Mouse (Mus musculus): ENCODE measurements around the gene Sfrp2. TPM values are rescaled to one million over a fixed set of nuclear protein-coding genes. Genes with fewer than 3 reads are reported as not detected.
A peak's percentile ranks its signal among the peaks of the same experiment; 100 is the strongest.

Gene Sfrp2
- polyA plus RNA-seq, 1 experiment from 2014 or later, result 159 TPM

DNA sequence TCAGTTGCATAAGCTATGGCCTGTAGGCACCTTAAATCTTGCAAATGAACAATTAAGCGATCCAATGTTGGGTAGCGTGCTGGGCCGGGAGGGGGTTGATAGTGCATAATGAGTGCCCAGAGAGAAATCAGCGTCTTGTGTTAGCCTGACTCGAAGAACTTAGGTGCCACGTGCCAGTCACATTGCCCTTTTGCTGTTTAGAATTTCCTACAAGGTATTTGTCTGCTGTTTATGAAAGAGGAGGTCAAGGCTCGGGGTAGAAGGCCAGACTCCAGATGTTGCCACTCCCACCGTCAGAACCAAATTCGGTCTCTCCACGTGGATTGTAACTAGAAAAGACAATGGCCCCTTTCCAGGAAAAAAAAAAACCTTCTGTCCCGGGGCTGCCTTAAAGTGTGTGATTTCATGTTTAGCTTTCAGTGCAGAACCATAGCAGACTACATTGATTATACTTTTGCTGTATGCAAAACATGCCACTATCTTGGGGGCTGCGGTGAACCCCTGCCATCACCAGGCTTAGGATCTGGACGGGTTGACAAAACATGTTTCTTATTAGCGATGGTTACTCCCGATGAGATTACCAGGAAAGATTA, 11.0 kb upstream of the Sfrp2 start:
- no peaks in the 10 kb centered on the region; the same call in 1 of the 2 replicates for H3K9me3 ChIP-seq (replicated peaks)
- no peaks in the 10 kb centered on the region for H3K27me3 ChIP-seq
- H3K9ac ChIP-seq, result no peak overlapping the region
- 70% methylated on average over 15 of the region's 15 CpGs for WGBS
- ATAC-seq (ENCODE audit: low FRiP score), result no peak
- H3K4me3 ChIP-seq, result no peak overlapping the region
- H3K4me1 ChIP-seq, result no peaks in the 10 kb centered on the region
- no peaks in the 10 kb centered on the region for H3K36me3 ChIP-seq
- H3K4me2 ChIP-seq (replicated peaks), result no peak overlapping the region
- H3K27ac ChIP-seq, result no peak overlapping the region

- WGBS, result 68% methylated on average over 6 of the region's 6 CpGs
- Histone ChIP-seq H3K4me3 (no peak overlapping the region), H3K36me3 (no peaks in the 10 kb centered on the region), H3K27ac (no peak overlapping the region), H3K9me3 (replicated peaks) (no peaks in the 10 kb centered on the region; the same call in 1 of the 2 replicates), H3K9ac (no peak overlapping the region), H3K4me2 (replicated peaks) (no peak overlapping the region), H3K27me3 (no peaks in the 10 kb centered on the region), H3K4me1 (no peaks in the 10 kb centered on the region)
- ATAC-seq (ENCODE audit: low FRiP score), result no peak
These were observed 10.5 kb upstream of the Sfrp2 start for GRCm38 (mm10) chr3:83755666-83756065.

DNA sequence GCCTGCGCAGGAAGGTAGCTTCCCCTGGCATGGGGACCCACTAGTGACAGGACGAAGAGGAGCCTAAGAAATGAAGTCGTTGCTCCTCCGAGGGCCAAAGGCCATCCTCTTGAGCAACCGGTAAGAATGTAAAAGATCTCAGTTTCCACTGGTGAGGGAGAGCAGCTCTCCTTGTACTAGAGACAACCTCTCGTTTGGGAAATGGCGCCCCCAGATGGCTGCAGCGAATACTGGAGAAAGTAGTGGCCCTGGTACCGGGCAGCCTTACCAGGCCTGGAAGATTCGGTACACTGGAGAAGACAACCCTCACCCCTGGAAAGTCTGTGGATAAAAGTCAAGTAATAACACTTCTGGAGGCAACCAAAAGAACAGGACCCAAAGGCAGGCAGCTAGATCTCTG, 3.8 kb upstream of the Sfrp2 start:
- peaks cover 8% of the 10 kb centered on the region for H3K27me3 ChIP-seq
- no peak overlapping the region for H3K4me2 ChIP-seq (replicated peaks)
- no peak overlapping the region for H3K9ac ChIP-seq
- no peak overlapping the region for H3K27ac ChIP-seq
- H3K9me3 ChIP-seq (replicated peaks), result no peaks in the 10 kb centered on the region
- WGBS, result 72% methylated on average over 10 of the region's 10 CpGs
- no peak for ATAC-seq (ENCODE audit: low FRiP score)
- no peaks in the 10 kb centered on the region for H3K36me3 ChIP-seq
- no peak overlapping the region for H3K4me3 ChIP-seq
- peaks cover 27% of the 10 kb centered on the region for H3K4me1 ChIP-seq

- H3K9ac ChIP-seq, result peak overlapping the region; percentile 65
- 7% methylated on average over 40 of the region's 40 CpGs for WGBS
- H3K4me2 ChIP-seq (replicated peaks), result peak overlapping the region; percentile 76
- H3K4me3 ChIP-seq, result peak overlapping the region; percentile 40
- ATAC-seq (ENCODE audit: low FRiP score), result peak; percentile 78
- H3K9me3 ChIP-seq (replicated peaks), result no peaks in the 10 kb centered on the region
- no peaks in the 10 kb centered on the region for H3K36me3 ChIP-seq
- H3K27ac ChIP-seq, result 0 out of 2 replicates have a peak overlapping the region, but pooled peaks have one; percentile 60
- H3K4me1 ChIP-seq, result peaks cover 37% of the 10 kb centered on the region
- H3K27me3 ChIP-seq, result peaks cover 8% of the 10 kb centered on the region
These were observed 2.3 kb upstream of the Sfrp2 start for GRCm38 (mm10) chr3:83763551-83764548.

GRCm38 (mm10) chr3:83766726-83767070, 577 bp downstream of the Sfrp2 start:
- Histone ChIP-seq H3K4me1 (peaks cover 43% of the 10 kb centered on the region), H3K36me3 (peaks cover 9% of the 10 kb centered on the region), H3K27ac (no peak overlapping the region), H3K4me2 (replicated peaks) (peak overlapping the region; percentile 89), H3K27me3 (peaks cover 8% of the 10 kb centered on the region), H3K9me3 (replicated peaks) (no peaks in the 10 kb centered on the region), H3K9ac (peak overlapping the region; percentile 78), H3K4me3 (peak overlapping the region; percentile 60)
- ATAC-seq (ENCODE audit: low FRiP score), result peak; percentile 0; the same call in 1 of the 2 replicates
- WGBS, result 0% methylated on average over 25 of the region's 25 CpGs

DNA sequence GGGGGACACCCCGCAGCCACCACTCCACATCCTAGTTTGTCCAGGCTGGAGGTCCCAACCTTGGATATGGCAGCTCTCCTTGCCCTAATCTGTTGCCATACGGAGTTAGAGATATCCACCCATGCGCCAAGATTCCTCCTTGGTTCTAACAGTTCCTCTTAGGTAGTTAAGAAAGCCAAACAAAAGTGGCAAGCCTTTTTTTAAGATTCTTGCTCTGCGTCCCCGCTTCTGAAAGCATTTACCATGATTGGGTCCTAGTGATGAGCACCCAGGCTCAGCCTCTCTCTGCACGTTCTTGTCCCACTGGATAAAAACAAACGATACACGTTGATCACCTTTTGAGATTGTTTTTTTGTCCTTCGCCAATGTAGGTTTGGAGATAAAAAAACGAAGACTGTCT, 1.0 kb downstream of the Sfrp2 start:
- no peak for ATAC-seq (ENCODE audit: low FRiP score)
- Histone ChIP-seq H3K9ac (peak overlapping the region; percentile 78), H3K4me2 (replicated peaks) (peak overlapping the region; percentile 89), H3K27me3 (peaks cover 8% of the 10 kb centered on the region), H3K4me1 (peaks cover 43% of the 10 kb centered on the region), H3K4me3 (peak overlapping the region; percentile 60), H3K27ac (no peak overlapping the region), H3K9me3 (replicated peaks) (no peaks in the 10 kb centered on the region), H3K36me3 (peaks cover 13% of the 10 kb centered on the region)
- 3% methylated on average over 10 of the region's 10 CpGs for WGBS

- peaks cover 2% of the 10 kb centered on the region for H3K27me3 ChIP-seq
- peak overlapping the region; percentile 26 for H3K4me3 ChIP-seq
- no peaks in the 10 kb centered on the region for H3K9me3 ChIP-seq (replicated peaks)
- 14% methylated on average over 11 of the region's 11 CpGs for WGBS
- H3K4me1 ChIP-seq, result peaks cover 41% of the 10 kb centered on the region
- H3K4me2 ChIP-seq (replicated peaks), result peak overlapping the region; percentile 89
- H3K27ac ChIP-seq, result peak overlapping the region; percentile 40; the same call in 1 of the 2 replicates
- ATAC-seq (ENCODE audit: low FRiP score), result no peak
- H3K9ac ChIP-seq, result peak overlapping the region; percentile 32
- peaks cover 25% of the 10 kb centered on the region for H3K36me3 ChIP-seq
These were observed 2.3 kb downstream of the Sfrp2 start for GRCm38 (mm10) chr3:83768293-83769035.

GRCm38 (mm10) chr3:83769036-83769410, 2.9 kb downstream of the Sfrp2 start:
- Histone ChIP-seq H3K9ac (peak overlapping the region; percentile 32), H3K4me3 (peak overlapping the region; percentile 26), H3K27me3 (no peaks in the 10 kb centered on the region), H3K4me1 (peaks cover 35% of the 10 kb centered on the region), H3K4me2 (replicated peaks) (peak overlapping the region; percentile 89), H3K9me3 (replicated peaks) (no peaks in the 10 kb centered on the region), H3K36me3 (peaks cover 25% of the 10 kb centered on the region), H3K27ac (no peak overlapping the region)
- 10% methylated on average over 10 of the region's 10 CpGs for WGBS
- no peak for ATAC-seq (ENCODE audit: low FRiP score)

DNA sequence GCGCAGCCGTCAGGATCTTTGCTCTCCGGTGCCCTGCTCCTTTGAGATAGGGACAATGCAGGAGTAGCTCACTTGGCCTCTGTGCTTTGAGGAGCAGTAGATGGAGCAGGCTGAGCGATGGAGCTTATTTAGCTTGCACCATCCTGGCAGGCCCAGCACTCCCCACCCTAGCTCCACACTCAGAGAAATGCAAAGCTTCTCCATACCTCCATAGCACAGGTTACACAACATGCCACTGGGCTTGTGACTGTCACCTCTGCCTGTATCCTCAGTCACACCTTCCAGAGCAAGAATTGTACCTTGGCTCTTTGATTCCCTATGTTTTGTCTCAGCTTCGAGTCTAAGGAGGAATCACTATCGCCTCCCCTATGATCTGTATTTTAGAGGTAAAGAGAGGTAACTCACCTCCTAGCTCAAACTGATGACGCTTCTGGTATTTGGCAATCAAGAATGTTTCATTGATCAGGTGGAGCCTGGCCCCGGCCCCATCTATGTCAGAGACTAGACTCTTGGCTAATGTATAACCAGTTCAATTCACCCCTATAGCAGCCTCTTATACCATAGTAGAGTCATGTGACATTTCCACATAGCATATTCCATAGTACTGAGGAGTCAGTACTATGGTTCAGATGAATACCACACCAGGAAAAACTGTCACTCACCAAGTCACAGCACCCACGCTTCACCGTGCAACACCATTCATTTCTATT, 5.2 kb downstream of the Sfrp2 start:
- no peak overlapping the region for H3K4me2 ChIP-seq (replicated peaks)
- WGBS, result 88% methylated on average over 10 of the region's 10 CpGs
- no peaks in the 10 kb centered on the region for H3K9me3 ChIP-seq (replicated peaks)
- H3K27me3 ChIP-seq, result no peaks in the 10 kb centered on the region
- no peak overlapping the region for H3K27ac ChIP-seq
- H3K36me3 ChIP-seq, result peaks cover 25% of the 10 kb centered on the region
- ATAC-seq (ENCODE audit: low FRiP score), result no peak
- no peak overlapping the region for H3K4me3 ChIP-seq
- H3K4me1 ChIP-seq, result peaks cover 27% of the 10 kb centered on the region
- H3K9ac ChIP-seq, result no peak overlapping the region

- peaks cover 17% of the 10 kb centered on the region for H3K4me1 ChIP-seq
- 88% methylated on average over 18 of the region's 18 CpGs for WGBS
- H3K27ac ChIP-seq, result no peak overlapping the region
- no peak overlapping the region for H3K4me2 ChIP-seq (replicated peaks)
- no peaks in the 10 kb centered on the region for H3K27me3 ChIP-seq
- H3K9ac ChIP-seq, result no peak overlapping the region
- H3K9me3 ChIP-seq (replicated peaks), result no peaks in the 10 kb centered on the region
- no peak for ATAC-seq (ENCODE audit: low FRiP score)
- no peak overlapping the region for H3K4me3 ChIP-seq
- H3K36me3 ChIP-seq, result peaks cover 25% of the 10 kb centered on the region
These were observed 7.2 kb downstream of the Sfrp2 start for GRCm38 (mm10) chr3:83773281-83773680.

DNA sequence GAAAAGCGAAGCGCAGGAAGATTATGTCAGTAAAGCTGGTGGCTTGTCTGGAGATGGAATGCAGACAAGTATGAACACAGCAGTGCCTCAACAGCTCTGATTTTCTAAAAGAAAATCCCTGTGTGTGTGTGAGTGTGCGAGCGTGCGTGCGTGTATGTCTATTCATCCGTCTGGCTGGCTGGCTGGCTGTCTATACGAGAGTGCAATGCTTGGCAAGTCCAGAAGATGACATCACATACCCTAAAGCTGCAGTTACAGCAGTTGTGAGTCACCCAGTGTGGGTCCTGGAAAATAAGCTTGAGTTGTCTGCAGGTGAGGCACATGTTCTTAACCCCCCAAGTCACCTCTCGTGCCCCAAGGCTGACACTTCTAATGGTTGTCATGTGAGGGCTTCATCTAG, 9.3 kb downstream of the Sfrp2 start:
- no peak overlapping the region for H3K4me2 ChIP-seq (replicated peaks)

More for the DNA sequence above, 9.3 kb downstream of the Sfrp2 start:
- no peak for ATAC-seq (ENCODE audit: low FRiP score)
- Histone ChIP-seq H3K36me3 (peaks cover 21% of the 10 kb centered on the region), H3K27ac (no peak overlapping the region), H3K27me3 (no peaks in the 10 kb centered on the region), H3K9me3 (replicated peaks) (no peaks in the 10 kb centered on the region), H3K9ac (no peak overlapping the region), H3K4me1 (0 out of 2 replicates have a peak, but pooled peaks cover 5% of the 10 kb centered on the region), H3K4me3 (no peak overlapping the region)
- WGBS, result 84% methylated on average over 9 of the region's 9 CpGs

Data from hindbrain, embryonic 12.5 days (tissue).